Mouse (Mus musculus) small intestine, adult 2 months (tissue): Measurements from ENCODE around the gene Fndc7.

Source experiments
- CTCF ChIP-seq: fragments of 200-500 bp; IDR thresholded peaks from 2 replicates; pipeline ENCODE4 v1.5.1; 2012; ENCODE audit warnings: low read depth, mild to moderate bottlenecking, control low read depth, inconsistent platforms, low read length, moderate library complexity, mixed read lengths; ENCODE audit not compliant: insufficient replicate concordance, insufficient read length; ENCODE audit errors: extremely low read depth
- POLR2A ChIP-seq: fragments of 200-500 bp; IDR thresholded peaks from 2 replicates; pipeline ENCODE4 v1.6.1; 2012; ENCODE audit warnings: low read depth, mild to moderate bottlenecking, control low read depth, inconsistent platforms, low read length, moderate library complexity

GRCm38 (mm10) chr3:108846616-108847015 is 43.2 kb downstream of the Fndc7 start:
- no peak for TF ChIP-seq CTCF
- TF ChIP-seq POLR2A, result no peak
